Mouse (Mus musculus): ENCODE results near the gene Sh3gl1.

DNA sequence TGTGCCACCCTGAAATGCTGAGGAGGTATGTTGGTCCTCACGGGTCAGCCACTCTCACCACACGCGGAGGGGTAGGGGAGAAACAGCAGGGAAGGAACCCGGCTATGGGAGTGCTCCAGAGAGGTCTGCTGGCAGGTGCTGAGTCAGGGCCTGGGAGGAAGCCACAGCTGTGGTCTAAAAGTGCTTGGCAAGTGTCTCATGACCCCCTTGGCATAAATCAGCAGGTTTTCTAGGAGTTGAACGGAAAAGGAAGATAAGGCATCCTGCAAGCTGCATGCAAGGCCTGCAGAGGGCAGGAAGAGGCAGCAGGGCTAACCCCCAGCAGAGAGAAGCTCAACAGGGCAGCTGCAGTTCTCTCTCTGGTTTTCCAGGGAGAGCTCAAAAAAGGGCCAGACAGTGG, 5.5 kb downstream of the Sh3gl1 start:
- TF ChIP-seq CTCF (conservative IDR thresholded peaks at IDR 0.05; ENCODE audit: low read length) (no peak), POU5F1 (IDR thresholded peaks at IDR 0.05; ENCODE audit: borderline replicate concordance, low read length) (no peak), NANOG (IDR thresholded peaks at IDR 0.05; ENCODE audit: borderline replicate concordance, low read length) (no peak)
